ENCODE assay signal across 24 mouse cellular contexts in genomic region chr6:119642718-119643117, GRCm38 (mm10).
DNase-seq lines count a peak whose midpoint lies in the region; ATAC-seq and TF ChIP-seq lines count a peak whose summit lies in the region.
"Had no signal": no experiment of that assay in that cellular context is flagged by ENCODE, and none has a peak within 500 bp of the region (broad histone marks: within the 10 kb centered on the region; RNA-seq: fewer than 3 reads in every experiment).

No protein-coding gene starts in this region.

- H3K4me3 ChIP-seq in heart, embryonic 12.5 days: no peak overlapping the region
- no peak overlapping the region for H3K4me3 ChIP-seq in lung, postnatal 0 days (ENCODE audit: low read depth, low read length)
- H3K4me3 ChIP-seq in lung, adult 2 months (replicated peaks; ENCODE audit: extremely low read depth, low read depth, low read length): no peak overlapping the region
- H3K4me3 ChIP-seq in intestine, embryonic 15.5 days (replicated peaks): no peak overlapping the region
- H3K4me3 ChIP-seq in stomach, postnatal 0 days (ENCODE audit: low read depth, low read length): no peak overlapping the region
- H3K4me3 ChIP-seq in hindbrain, postnatal 0 days (ENCODE audit: low read length): no peak overlapping the region
- H3K4me3 ChIP-seq in kidney, embryonic 16.5 days (ENCODE audit: low read length): no peak overlapping the region
- H3K4me3 ChIP-seq: forebrain, embryonic 10.5 days; hindbrain, embryonic 15.5 days; limb, embryonic 10.5 days; midbrain, embryonic 12.5 days; neural tube, embryonic 12.5 days had no signal

- TF ChIP-seq EP300 in lung, postnatal 0 days (IDR thresholded peaks at IDR 0.05): 0 out of 2 replicates have a peak, but pooled peaks have one; percentile 10
- no peak for TF ChIP-seq EP300 in stomach, postnatal 0 days (optimal IDR thresholded peaks at IDR 0.05)

- H3K4me1 ChIP-seq in heart, embryonic 12.5 days (replicated peaks): peaks cover 21% of the 10 kb centered on the region
- H3K4me1 ChIP-seq in lung, postnatal 0 days (ENCODE audit: insufficient read depth, low read depth, low read length): no peaks in the 10 kb centered on the region
- no peaks in the 10 kb centered on the region for H3K4me1 ChIP-seq in lung, adult 2 months (ENCODE audit: control insufficient read depth, insufficient read depth, low read length)
- peaks cover 3% of the 10 kb centered on the region; the same call in 1 of the 2 replicates for H3K4me1 ChIP-seq in intestine, embryonic 15.5 days (replicated peaks)
- H3K4me1 ChIP-seq in stomach, postnatal 0 days (replicated peaks; ENCODE audit: control insufficient read depth, insufficient read depth): 0 out of 2 replicates have a peak, but pooled peaks cover 3% of the 10 kb centered on the region
- no peaks in the 10 kb centered on the region; the same call in 1 of the 2 replicates for H3K4me1 ChIP-seq in hindbrain, postnatal 0 days (ENCODE audit: insufficient read depth, low read length)
- H3K4me1 ChIP-seq in kidney, embryonic 16.5 days (ENCODE audit: insufficient read depth, low read length): peaks cover 6% of the 10 kb centered on the region; the same call in 1 of the 2 replicates
- H3K4me1 ChIP-seq: forebrain, embryonic 10.5 days; hindbrain, embryonic 15.5 days had no signal

- no peaks in the 10 kb centered on the region for H3K9me3 ChIP-seq in heart, embryonic 12.5 days (replicated peaks)
- H3K9me3 ChIP-seq in lung, postnatal 0 days (ENCODE audit: low read length): no peaks in the 10 kb centered on the region
- H3K9me3 ChIP-seq in intestine, embryonic 15.5 days: no peaks in the 10 kb centered on the region
- H3K9me3 ChIP-seq in stomach, postnatal 0 days (ENCODE audit: control insufficient read depth, low read length): no peaks in the 10 kb centered on the region
- no peaks in the 10 kb centered on the region for H3K9me3 ChIP-seq in hindbrain, postnatal 0 days (ENCODE audit: low read length)
- no peaks in the 10 kb centered on the region for H3K9me3 ChIP-seq in kidney, embryonic 16.5 days (ENCODE audit: low read length)
- H3K9me3 ChIP-seq: forebrain, embryonic 10.5 days; hindbrain, embryonic 15.5 days; limb, embryonic 10.5 days; midbrain, embryonic 12.5 days; neural tube, embryonic 12.5 days had no signal

- H3K4me2 ChIP-seq in heart, embryonic 12.5 days: no peak overlapping the region
- no peak overlapping the region for H3K4me2 ChIP-seq in lung, postnatal 0 days (replicated peaks; ENCODE audit: low read depth, low read length)
- no peak overlapping the region for H3K4me2 ChIP-seq in intestine, embryonic 15.5 days (replicated peaks)
- H3K4me2 ChIP-seq in stomach, postnatal 0 days (replicated peaks; ENCODE audit: low read depth): no peak overlapping the region
- no peak overlapping the region for H3K4me2 ChIP-seq in hindbrain, postnatal 0 days (ENCODE audit: low read depth, low read length)
- H3K4me2 ChIP-seq in kidney, embryonic 16.5 days (replicated peaks; ENCODE audit: low read depth, low read length): no peak overlapping the region
- H3K4me2 ChIP-seq: hindbrain, embryonic 15.5 days; midbrain, embryonic 12.5 days; neural tube, embryonic 12.5 days had no signal

- no peak for ATAC-seq in heart, embryonic 12.5 days (ENCODE audit: insufficient number of reproducible peaks, low FRiP score)
- ATAC-seq in lung, postnatal 0 days: peak; percentile 90
- ATAC-seq in intestine, embryonic 15.5 days: peak; percentile 96
- ATAC-seq in stomach, postnatal 0 days (ENCODE audit: low FRiP score, low TSS enrichment): peak; percentile 82; the same call in 1 of the 2 replicates
- no peak for ATAC-seq in hindbrain, postnatal 0 days
- ATAC-seq in kidney, embryonic 16.5 days (ENCODE audit: low FRiP score, low TSS enrichment): no peak
- ATAC-seq: activated CD4-positive, CD25-positive, alpha-beta regulatory T cell, adult 4 months; forebrain, postnatal 0 days; liver, postnatal 0 days had no signal

- no peaks in the 10 kb centered on the region for H3K36me3 ChIP-seq in heart, embryonic 12.5 days
- H3K36me3 ChIP-seq in lung, postnatal 0 days (ENCODE audit: insufficient read depth, low read length): no peaks in the 10 kb centered on the region
- no peaks in the 10 kb centered on the region for H3K36me3 ChIP-seq in intestine, embryonic 15.5 days
- no peaks in the 10 kb centered on the region for H3K36me3 ChIP-seq in stomach, postnatal 0 days (ENCODE audit: control insufficient read depth, insufficient read depth, low read length)
- H3K36me3 ChIP-seq in hindbrain, postnatal 0 days (ENCODE audit: insufficient read depth, low read length): no peaks in the 10 kb centered on the region
- H3K36me3 ChIP-seq in kidney, embryonic 16.5 days (ENCODE audit: insufficient read depth, low read length): no peaks in the 10 kb centered on the region
- H3K36me3 ChIP-seq: hindbrain, embryonic 15.5 days; limb, embryonic 10.5 days; midbrain, embryonic 12.5 days; neural tube, embryonic 12.5 days had no signal

- no peak overlapping the region for H3K9ac ChIP-seq in heart, embryonic 12.5 days
- no peak overlapping the region for H3K9ac ChIP-seq in lung, postnatal 0 days (replicated peaks; ENCODE audit: low read depth)
- no peak overlapping the region for H3K9ac ChIP-seq in intestine, embryonic 15.5 days
- H3K9ac ChIP-seq in stomach, postnatal 0 days (ENCODE audit: low read length): no peak overlapping the region
- no peak overlapping the region for H3K9ac ChIP-seq in hindbrain, postnatal 0 days (replicated peaks; ENCODE audit: low read length)
- H3K9ac ChIP-seq in kidney, embryonic 16.5 days (replicated peaks; ENCODE audit: low read length): no peak overlapping the region
- H3K9ac ChIP-seq: forebrain, postnatal 0 days; hindbrain, embryonic 15.5 days; liver, postnatal 0 days; midbrain, embryonic 12.5 days; neural tube, embryonic 12.5 days had no signal

- peak overlapping the region; percentile 54 for H3K27ac ChIP-seq in heart, embryonic 12.5 days (ENCODE audit: poor library complexity, severe bottlenecking)
- H3K27ac ChIP-seq in lung, postnatal 0 days (ENCODE audit: low read length): no peak overlapping the region
- H3K27ac ChIP-seq in intestine, embryonic 15.5 days: no peak overlapping the region
- no peak overlapping the region for H3K27ac ChIP-seq in stomach, postnatal 0 days (replicated peaks)
- H3K27ac ChIP-seq in hindbrain, postnatal 0 days: no peak overlapping the region
- H3K27ac ChIP-seq in kidney, embryonic 16.5 days (ENCODE audit: low read length): no peak overlapping the region
- H3K27ac ChIP-seq: forebrain, embryonic 10.5 days; hindbrain, embryonic 15.5 days; limb, embryonic 10.5 days; midbrain, embryonic 12.5 days; neural tube, embryonic 12.5 days had no signal

- no peak; the same call in 1 of the 2 replicates for TF ChIP-seq CTCF in lung, postnatal 0 days (IDR thresholded peaks at IDR 0.05)
- no peak for TF ChIP-seq CTCF in lung, adult 2 months (IDR thresholded peaks at IDR 0.05; ENCODE audit: insufficient read depth, low read length)
- TF ChIP-seq CTCF in stomach, postnatal 0 days (IDR thresholded peaks at IDR 0.05; ENCODE audit: low read depth): no peak
- no peak for TF ChIP-seq CTCF in hindbrain, postnatal 0 days (IDR thresholded peaks at IDR 0.05; ENCODE audit: low read depth)

- H3K27me3 ChIP-seq in heart, embryonic 12.5 days (replicated peaks): no peaks in the 10 kb centered on the region
- H3K27me3 ChIP-seq in lung, postnatal 0 days (replicated peaks; ENCODE audit: insufficient read depth, low read length): no peaks in the 10 kb centered on the region
- H3K27me3 ChIP-seq in intestine, embryonic 15.5 days (replicated peaks): no peaks in the 10 kb centered on the region
- no peaks in the 10 kb centered on the region for H3K27me3 ChIP-seq in stomach, postnatal 0 days (ENCODE audit: control insufficient read depth, insufficient read depth, low read length)
- H3K27me3 ChIP-seq in hindbrain, postnatal 0 days (ENCODE audit: insufficient read depth, low read length): no peaks in the 10 kb centered on the region
- H3K27me3 ChIP-seq in kidney, embryonic 16.5 days (ENCODE audit: insufficient read depth, low read length): no peaks in the 10 kb centered on the region
- H3K27me3 ChIP-seq: hindbrain, embryonic 15.5 days; midbrain, embryonic 12.5 days; neural tube, embryonic 12.5 days had no signal

- no peak for DNase-seq in heart, postnatal 10 days
- peak; percentile 75 for DNase-seq in lung, postnatal 0 days (ENCODE audit: low spot score)
- no peak for DNase-seq in lung, adult 2 months
- no peak for DNase-seq in stomach, postnatal 0 days (ENCODE audit: low spot score)
- no peak for DNase-seq in hindbrain, postnatal 0 days (ENCODE audit: low spot score)
- DNase-seq: adrenal gland, postnatal 25 days; cerebellum, adult 11-12 months; cerebellum, postnatal 36 days; forebrain, postnatal 0 days; gastrocnemius, postnatal 36 days; kidney, adult 2 months; kidney, postnatal 25 days; liver, postnatal 0 days; thymus, adult 18-20 months; thymus, postnatal 4 days had no signal

- 28% methylated on average over 2 of the region's 2 CpGs for WGBS in heart, embryonic 12.5 days
- WGBS in lung, postnatal 0 days: 41% methylated on average over 2 of the region's 2 CpGs
- 67% methylated on average over 2 of the region's 2 CpGs for WGBS in lung, adult 2 months
- 49% methylated on average over 2 of the region's 2 CpGs for WGBS in intestine, embryonic 15.5 days
- 55% methylated on average over 2 of the region's 2 CpGs for WGBS in stomach, postnatal 0 days
- 85% methylated on average over 2 of the region's 2 CpGs for WGBS in hindbrain, postnatal 0 days
- 76% methylated on average over 2 of the region's 2 CpGs for WGBS in kidney, embryonic 16.5 days

- intact Hi-C loops in heart, postnatal 10 days (cut with DNase I): no loop called here

- no peak for TF ChIP-seq POLR2A in lung, adult 2 months (IDR thresholded peaks at IDR 0.05; ENCODE audit: borderline replicate concordance, extremely low read depth, low read depth, low read length)

Comparison
In these comparisons a context has a peak if more than half of its experiments do, and no peak if none do; other contexts are left out.
1. ATAC-seq: peak in lung, postnatal 0 days (single experiment), intestine, embryonic 15.5 days (single experiment) and stomach, postnatal 0 days (single experiment); none in heart, embryonic 12.5 days (single experiment), hindbrain, postnatal 0 days (single experiment) and kidney, embryonic 16.5 days (single experiment).